15 mouse cellular contexts compared by ENCODE assay signal in genomic region chr2:174850860-174851259, GRCm38 (mm10).
DNase-seq lines count a peak whose midpoint lies in the region; ATAC-seq lines count a peak whose summit lies in the region.
"Had no signal": no experiment of that assay in that cellular context is flagged by ENCODE, and none has a peak within 500 bp of the region (broad histone marks: within the 10 kb centered on the region; RNA-seq: fewer than 3 reads in every experiment).

No protein-coding gene starts in this region.

- H3K9ac ChIP-seq in kidney, embryonic 14.5 days (ENCODE audit: low read depth, low read length), result no peak overlapping the region
- H3K9ac ChIP-seq in neural tube, embryonic 14.5 days (replicated peaks; ENCODE audit: low read depth, low read length), result no peak overlapping the region
- H3K9ac ChIP-seq: heart, embryonic 12.5 days; liver, embryonic 12.5 days; midbrain, embryonic 15.5 days had no signal

- peak; percentile 11 for DNase-seq in embryo, embryonic 10 days (ENCODE audit: low spot score)
- no peak for DNase-seq in embryo, embryonic 10.5 days (ENCODE audit: low spot score)
- DNase-seq in kidney, postnatal 25 days, result no peak
- peak; percentile 18 for DNase-seq in retina, postnatal 1 day
- DNase-seq in retina, embryonic 14.5 days (ENCODE audit: low spot score), result no peak
- no peak for DNase-seq in left cerebral cortex, postnatal 10 days (ENCODE audit: extremely low spot score in 1 of 2, low spot score in 2 of 2)
- DNase-seq: adrenal gland, adult 8-10 months; cerebellum, adult 9-11 months; gastrocnemius, postnatal 14 days had no signal

- H3K9me3 ChIP-seq in kidney, embryonic 14.5 days (ENCODE audit: control insufficient read depth, low read length), result no peaks in the 10 kb centered on the region
- H3K9me3 ChIP-seq in neural tube, embryonic 14.5 days (ENCODE audit: control insufficient read depth, low read length), result no peaks in the 10 kb centered on the region
- H3K9me3 ChIP-seq: heart, embryonic 12.5 days; liver, embryonic 12.5 days; midbrain, embryonic 15.5 days had no signal

- no peak overlapping the region for H3K4me3 ChIP-seq in kidney, embryonic 14.5 days (ENCODE audit: low read length)
- no peak overlapping the region for H3K4me3 ChIP-seq in neural tube, embryonic 14.5 days (ENCODE audit: low read depth, low read length)
- H3K4me3 ChIP-seq: heart, embryonic 12.5 days; left cerebral cortex, adult 2 months; liver, embryonic 12.5 days; midbrain, embryonic 15.5 days had no signal

- peaks cover 18% of the 10 kb centered on the region; the same call in 1 of the 2 replicates for H3K4me1 ChIP-seq in kidney, embryonic 14.5 days (ENCODE audit: control insufficient read depth, insufficient read depth, low read length)
- H3K4me1 ChIP-seq in neural tube, embryonic 14.5 days (ENCODE audit: control insufficient read depth, insufficient read depth, low read length), result peaks cover 9% of the 10 kb centered on the region

- H3K4me2 ChIP-seq in kidney, embryonic 14.5 days (replicated peaks; ENCODE audit: low read depth, low read length), result no peak overlapping the region
- no peak overlapping the region for H3K4me2 ChIP-seq in neural tube, embryonic 14.5 days (ENCODE audit: low read depth, low read length)
- H3K4me2 ChIP-seq: heart, embryonic 12.5 days; liver, embryonic 12.5 days; midbrain, embryonic 15.5 days had no signal

- intact Hi-C loops in left cerebral cortex, postnatal 10 days (cut with DNase I), result loop anchor here (5.0 to 10.0 kb wide), 2 partner anchors 179 to 1266 kb away; no protein-coding TSS in a partner anchor

- H3K36me3 ChIP-seq in kidney, embryonic 14.5 days (ENCODE audit: control insufficient read depth, insufficient read depth, low read length), result no peaks in the 10 kb centered on the region
- H3K36me3 ChIP-seq in neural tube, embryonic 14.5 days (ENCODE audit: control insufficient read depth, insufficient read depth, low read length), result no peaks in the 10 kb centered on the region
- H3K36me3 ChIP-seq: heart, embryonic 12.5 days; liver, embryonic 12.5 days; midbrain, embryonic 15.5 days had no signal

- peak overlapping the region; percentile 32; the same call in 1 of the 2 replicates for H3K27ac ChIP-seq in kidney, embryonic 14.5 days (ENCODE audit: low read depth, low read length)
- peak overlapping the region; percentile 35 for H3K27ac ChIP-seq in neural tube, embryonic 14.5 days (ENCODE audit: low read depth, low read length)
- H3K27ac ChIP-seq: left cerebral cortex, adult 2 months; liver, embryonic 12.5 days had no signal

- no peaks in the 10 kb centered on the region for H3K27me3 ChIP-seq in kidney, embryonic 14.5 days (ENCODE audit: control insufficient read depth, insufficient read depth, low read length)
- no peaks in the 10 kb centered on the region for H3K27me3 ChIP-seq in neural tube, embryonic 14.5 days (ENCODE audit: control insufficient read depth, insufficient read depth, low read length)
- H3K27me3 ChIP-seq: liver, embryonic 12.5 days; midbrain, embryonic 15.5 days had no signal

- no peak for ATAC-seq in kidney, embryonic 14.5 days (ENCODE audit: low FRiP score, low TSS enrichment)
- no peak for ATAC-seq in neural tube, embryonic 14.5 days (ENCODE audit: low read depth)
- ATAC-seq: liver, embryonic 12.5 days had no signal

- 46% methylated on average over 16 of the region's 16 CpGs for WGBS in kidney, embryonic 14.5 days
- WGBS in neural tube, embryonic 14.5 days, result 40% methylated on average over 16 of the region's 16 CpGs

Comparison
In these comparisons a context has a peak if more than half of its experiments do, and no peak if none do; other contexts are left out.
1. DNase-seq: peak in embryo, embryonic 10 days (single experiment) and retina, postnatal 1 day (single experiment); none in embryo, embryonic 10.5 days (single experiment), kidney, postnatal 25 days (0 of 2), retina, embryonic 14.5 days (single experiment) and left cerebral cortex, postnatal 10 days (0 of 2).